ENCODE assay signal across 26 mouse cellular contexts in the genomic region with DNA sequence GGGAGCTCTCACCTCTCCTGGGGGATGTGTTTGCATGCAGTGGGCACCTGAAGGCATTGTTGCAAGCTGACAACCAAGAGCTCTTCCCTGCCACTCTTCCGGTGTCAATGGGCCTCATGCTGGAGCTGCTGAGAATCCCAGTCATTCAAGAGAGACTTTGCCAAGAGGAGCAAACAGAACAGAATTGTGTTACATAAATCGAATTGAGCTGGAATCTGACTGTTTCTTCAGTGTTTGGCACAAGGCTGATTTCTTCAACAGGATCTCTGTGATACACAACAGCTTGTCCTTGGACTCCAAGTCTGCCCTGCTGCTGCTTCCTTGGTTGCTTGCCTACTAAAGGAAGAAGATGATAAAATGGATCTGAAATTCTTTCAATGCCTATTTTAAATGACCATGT.
DNase-seq lines count a peak whose midpoint lies in the region; ATAC-seq and TF ChIP-seq lines count a peak whose summit lies in the region.
"Had no signal": no experiment of that assay in that cellular context is flagged by ENCODE, and none has a peak within 500 bp of the region (broad histone marks: within the 10 kb centered on the region; RNA-seq: fewer than 3 reads in every experiment).

No protein-coding gene starts in this region.

- no peaks in the 10 kb centered on the region for H3K36me3 ChIP-seq in forebrain, postnatal 0 days (ENCODE audit: insufficient read depth)
- no peaks in the 10 kb centered on the region for H3K36me3 ChIP-seq in forebrain, embryonic 16.5 days (ENCODE audit: control insufficient read depth, insufficient read depth)
- no peaks in the 10 kb centered on the region for H3K36me3 ChIP-seq in lung, postnatal 0 days (ENCODE audit: insufficient read depth, low read length)
- no peaks in the 10 kb centered on the region for H3K36me3 ChIP-seq in hindbrain, embryonic 16.5 days (ENCODE audit: control insufficient read depth, insufficient read depth, low read length)
- H3K36me3 ChIP-seq: embryonic facial prominence, embryonic 15.5 days; hindbrain, embryonic 15.5 days; intestine, embryonic 15.5 days; limb, embryonic 12.5 days; midbrain, embryonic 10.5 days; neural tube, embryonic 13.5 days had no signal

- peak; percentile 9 for DNase-seq in forebrain, postnatal 0 days
- DNase-seq in lung, postnatal 10 days = peak; percentile 6
- no peak for DNase-seq in lung, postnatal 0 days (ENCODE audit: low spot score)
- peak; percentile 4 to 13 for DNase-seq in layer of hippocampus, adult 8-10 months (ENCODE audit: low spot score in 2 of 2)
- DNase-seq in c-Kit-positive CD71-positive TER-119-positive erythroid progenitor cells, embryonic 14.5 days (ENCODE audit: low spot score) = no peak
- DNase-seq: adrenal gland, adult 2 months; cerebellum, adult 18-20 months; gastrocnemius, adult 2 months; kidney, adult 8-10 months; kidney, postnatal 10 days; liver, postnatal 0 days; thymus, postnatal 25 days had no signal

- no peak overlapping the region for H3K4me3 ChIP-seq in forebrain, postnatal 0 days (ENCODE audit: low read depth, low read length)
- H3K4me3 ChIP-seq in forebrain, embryonic 16.5 days (replicated peaks; ENCODE audit: low read length) = no peak overlapping the region
- H3K4me3 ChIP-seq in lung, postnatal 0 days (ENCODE audit: low read depth, low read length) = no peak overlapping the region
- no peak overlapping the region for H3K4me3 ChIP-seq in olfactory bulb, adult 2 months (ENCODE audit: insufficient read depth, low read depth, low read length)
- H3K4me3 ChIP-seq in hindbrain, embryonic 16.5 days (ENCODE audit: low read length) = no peak overlapping the region
- H3K4me3 ChIP-seq: embryonic facial prominence, embryonic 15.5 days; gastrocnemius, adult 2 months; hindbrain, embryonic 15.5 days; intestine, embryonic 15.5 days; limb, embryonic 12.5 days; midbrain, embryonic 10.5 days; myocyte; neural tube, embryonic 13.5 days had no signal

- no peaks in the 10 kb centered on the region for H3K9me3 ChIP-seq in forebrain, postnatal 0 days (ENCODE audit: low read length)
- no peaks in the 10 kb centered on the region for H3K9me3 ChIP-seq in forebrain, embryonic 16.5 days (ENCODE audit: control insufficient read depth, low read length)
- no peaks in the 10 kb centered on the region for H3K9me3 ChIP-seq in lung, postnatal 0 days (ENCODE audit: low read length)
- no peaks in the 10 kb centered on the region for H3K9me3 ChIP-seq in hindbrain, embryonic 16.5 days (ENCODE audit: control insufficient read depth, low read length)
- H3K9me3 ChIP-seq: embryonic facial prominence, embryonic 15.5 days; hindbrain, embryonic 15.5 days; intestine, embryonic 15.5 days; limb, embryonic 12.5 days; midbrain, embryonic 10.5 days; neural tube, embryonic 13.5 days had no signal

- no peaks in the 10 kb centered on the region for H3K27me3 ChIP-seq in forebrain, postnatal 0 days (ENCODE audit: insufficient read depth, low read length)
- no peaks in the 10 kb centered on the region for H3K27me3 ChIP-seq in forebrain, embryonic 16.5 days (replicated peaks; ENCODE audit: control insufficient read depth, insufficient read depth, low read length)
- H3K27me3 ChIP-seq in lung, postnatal 0 days (replicated peaks; ENCODE audit: insufficient read depth, low read length) = no peaks in the 10 kb centered on the region
- no peaks in the 10 kb centered on the region for H3K27me3 ChIP-seq in hindbrain, embryonic 16.5 days (replicated peaks; ENCODE audit: control insufficient read depth, insufficient read depth, low read length)
- H3K27me3 ChIP-seq: embryonic facial prominence, embryonic 15.5 days; hindbrain, embryonic 15.5 days; intestine, embryonic 15.5 days; limb, embryonic 12.5 days; neural tube, embryonic 13.5 days had no signal

- 76% methylated on average over 2 of the region's 2 CpGs for WGBS in forebrain, postnatal 0 days
- WGBS in forebrain, embryonic 16.5 days = 78% methylated on average over 2 of the region's 2 CpGs
- WGBS in lung, postnatal 0 days = 67% methylated on average over 2 of the region's 2 CpGs
- WGBS in olfactory bulb, adult 2 months = 77% methylated on average over 2 of the region's 2 CpGs
- WGBS in hindbrain, embryonic 16.5 days = 91% methylated on average over 2 of the region's 2 CpGs

- no peak overlapping the region for H3K4me2 ChIP-seq in forebrain, postnatal 0 days (ENCODE audit: low read depth)
- H3K4me2 ChIP-seq in forebrain, embryonic 16.5 days (ENCODE audit: low read length) = no peak overlapping the region
- no peak overlapping the region for H3K4me2 ChIP-seq in lung, postnatal 0 days (replicated peaks; ENCODE audit: low read depth, low read length)
- H3K4me2 ChIP-seq in hindbrain, embryonic 16.5 days (ENCODE audit: low read length) = no peak overlapping the region
- H3K4me2 ChIP-seq: embryonic facial prominence, embryonic 15.5 days; heart, embryonic 11.5 days; hindbrain, embryonic 15.5 days; intestine, embryonic 15.5 days; limb, embryonic 12.5 days; liver, embryonic 11.5 days; neural tube, embryonic 13.5 days had no signal

- TF ChIP-seq CTCF in forebrain, postnatal 0 days (IDR thresholded peaks at IDR 0.05; ENCODE audit: low read depth) = no peak
- no peak for TF ChIP-seq CTCF in lung, postnatal 0 days (IDR thresholded peaks at IDR 0.05)
- TF ChIP-seq CTCF in olfactory bulb, adult 2 months (IDR thresholded peaks at IDR 0.05; ENCODE audit: insufficient read depth, low read depth, low read length) = no peak

- no peak overlapping the region for H3K27ac ChIP-seq in forebrain, postnatal 0 days (ENCODE audit: low read depth, low read length)
- H3K27ac ChIP-seq in forebrain, embryonic 16.5 days (ENCODE audit: low read length) = no peak overlapping the region
- no peak overlapping the region for H3K27ac ChIP-seq in lung, postnatal 0 days (ENCODE audit: low read length)
- H3K27ac ChIP-seq in olfactory bulb, adult 2 months (ENCODE audit: insufficient read depth, low read depth, low read length) = 0 out of 2 replicates have a peak overlapping the region, but pooled peaks have one; percentile 51
- H3K27ac ChIP-seq in hindbrain, embryonic 16.5 days (ENCODE audit: low read depth, low read length) = no peak overlapping the region
- H3K27ac ChIP-seq: embryonic facial prominence, embryonic 15.5 days; gastrocnemius, adult 2 months; hindbrain, embryonic 15.5 days; intestine, embryonic 15.5 days; limb, embryonic 12.5 days; macrophage; midbrain, embryonic 10.5 days; neural tube, embryonic 13.5 days had no signal

- H3K9ac ChIP-seq in forebrain, postnatal 0 days = no peak overlapping the region
- H3K9ac ChIP-seq in forebrain, embryonic 16.5 days (replicated peaks; ENCODE audit: low read depth, low read length) = no peak overlapping the region
- H3K9ac ChIP-seq in lung, postnatal 0 days (replicated peaks; ENCODE audit: low read depth) = no peak overlapping the region
- no peak overlapping the region for H3K9ac ChIP-seq in hindbrain, embryonic 16.5 days (ENCODE audit: low read depth, low read length)
- H3K9ac ChIP-seq: embryonic facial prominence, embryonic 15.5 days; hindbrain, embryonic 15.5 days; intestine, embryonic 15.5 days; limb, embryonic 12.5 days; liver, postnatal 0 days; neural tube, embryonic 13.5 days had no signal

- no peaks in the 10 kb centered on the region for H3K4me1 ChIP-seq in forebrain, postnatal 0 days (ENCODE audit: insufficient read depth)
- no peaks in the 10 kb centered on the region for H3K4me1 ChIP-seq in forebrain, embryonic 16.5 days (replicated peaks; ENCODE audit: control insufficient read depth, insufficient read depth, low read length)
- H3K4me1 ChIP-seq in lung, postnatal 0 days (ENCODE audit: insufficient read depth, low read depth, low read length) = no peaks in the 10 kb centered on the region
- H3K4me1 ChIP-seq in olfactory bulb, adult 2 months (ENCODE audit: control insufficient read depth, insufficient read depth, low read length) = no peaks in the 10 kb centered on the region
- H3K4me1 ChIP-seq in hindbrain, embryonic 16.5 days (ENCODE audit: control insufficient read depth, insufficient read depth, low read depth, low read length) = no peaks in the 10 kb centered on the region
- H3K4me1 ChIP-seq: embryonic facial prominence, embryonic 15.5 days; hindbrain, embryonic 15.5 days; intestine, embryonic 15.5 days; limb, embryonic 12.5 days; neural tube, embryonic 13.5 days had no signal

- TF ChIP-seq EP300 in lung, postnatal 0 days (IDR thresholded peaks at IDR 0.05) = no peak

- TF ChIP-seq POLR2A in olfactory bulb, adult 2 months (IDR thresholded peaks at IDR 0.05; ENCODE audit: insufficient read depth, low read depth, low read length) = no peak

- no peak for ATAC-seq in forebrain, postnatal 0 days
- no peak for ATAC-seq in forebrain, embryonic 16.5 days
- no peak for ATAC-seq in lung, postnatal 0 days
- no peak for ATAC-seq in hindbrain, embryonic 16.5 days
- ATAC-seq: intestine, embryonic 15.5 days; liver, postnatal 0 days; midbrain, embryonic 16.5 days had no signal

Comparison
In these comparisons a context has a peak if more than half of its experiments do, and no peak if none do; other contexts are left out.
1. DNase-seq: peak in forebrain, postnatal 0 days (single experiment), lung, postnatal 10 days (single experiment) and layer of hippocampus, adult 8-10 months (2 of 2); none in lung, postnatal 0 days (single experiment) and c-Kit-positive CD71-positive TER-119-positive erythroid progenitor cells, embryonic 14.5 days (single experiment).